Mouse (Mus musculus): Measurements from ENCODE around the gene Crhr1. TPM values are rescaled to one million over a fixed set of nuclear protein-coding genes. Genes with fewer than 3 reads are reported as not detected.

Crhr1 gene
- polyA plus RNA-seq, 1 experiment from 2014 or later, result 2.3 TPM

GRCm38 (mm10) chr11:104144930-104145329 is 12.3 kb downstream of the Crhr1 start:
- Histone ChIP-seq H3K9me3 (no peaks in the 10 kb centered on the region), H3K9ac (replicated peaks) (no peak overlapping the region), H3K27me3 (peaks cover 7% of the 10 kb centered on the region; the same call in 1 of the 2 replicates), H3K4me2 (replicated peaks) (no peak overlapping the region), H3K4me1 (replicated peaks) (no peaks in the 10 kb centered on the region), H3K36me3 (no peaks in the 10 kb centered on the region), H3K27ac (no peak overlapping the region), H3K4me3 (replicated peaks) (no peak overlapping the region)
- WGBS, result 95% methylated on average over 1 of the region's 1 CpGs
- ATAC-seq, result no peak

GRCm38 (mm10) chr11:104148787-104149186 is 16.1 kb downstream of the Crhr1 start:
- WGBS, result 69% methylated on average over 7 of the region's 7 CpGs
- no peak for ATAC-seq

GRCm38 (mm10) chr11:104150911-104151310 is 18.3 kb downstream of the Crhr1 start:
- Histone ChIP-seq H3K9me3 (no peaks in the 10 kb centered on the region), H3K4me1 (replicated peaks) (0 out of 2 replicates have a peak, but pooled peaks cover 2% of the 10 kb centered on the region), H3K27ac (no peak overlapping the region), H3K36me3 (no peaks in the 10 kb centered on the region), H3K27me3 (no peaks in the 10 kb centered on the region), H3K4me3 (replicated peaks) (no peak overlapping the region), H3K4me2 (replicated peaks) (no peak overlapping the region), H3K9ac (replicated peaks) (no peak overlapping the region)
- ATAC-seq, result no peak
- 57% methylated on average over 5 of the region's 5 CpGs for WGBS

More at GRCm38 (mm10) chr11:104148787-104149186, 16.1 kb downstream of the Crhr1 start:
- Histone ChIP-seq H3K36me3 (no peaks in the 10 kb centered on the region), H3K4me3 (replicated peaks) (no peak overlapping the region), H3K4me1 (replicated peaks) (0 out of 2 replicates have a peak, but pooled peaks cover 2% of the 10 kb centered on the region), H3K27ac (no peak overlapping the region), H3K27me3 (no peaks in the 10 kb centered on the region), H3K4me2 (replicated peaks) (no peak overlapping the region), H3K9me3 (no peaks in the 10 kb centered on the region), H3K9ac (replicated peaks) (no peak overlapping the region)

- peaks cover 24% of the 10 kb centered on the region for H3K4me1 ChIP-seq (replicated peaks)
- no peak overlapping the region for H3K27ac ChIP-seq
- 50% methylated on average over 4 of the region's 4 CpGs for WGBS
- no peak overlapping the region for H3K4me3 ChIP-seq (replicated peaks)
- H3K36me3 ChIP-seq, result no peaks in the 10 kb centered on the region
- H3K4me2 ChIP-seq (replicated peaks), result no peak overlapping the region
- ATAC-seq, result no peak
- 0 out of 2 replicates have a peak, but pooled peaks cover 4% of the 10 kb centered on the region for H3K27me3 ChIP-seq
- H3K9me3 ChIP-seq, result no peaks in the 10 kb centered on the region
- no peak overlapping the region for H3K9ac ChIP-seq (replicated peaks)
Measured at GRCm38 (mm10) chr11:104154332-104154731, 21.7 kb downstream of the Crhr1 start.

- Histone ChIP-seq H3K4me1 (replicated peaks) (peaks cover 24% of the 10 kb centered on the region), H3K36me3 (no peaks in the 10 kb centered on the region), H3K27me3 (0 out of 2 replicates have a peak, but pooled peaks cover 4% of the 10 kb centered on the region), H3K27ac (no peak overlapping the region), H3K4me3 (replicated peaks) (no peak overlapping the region), H3K9me3 (no peaks in the 10 kb centered on the region), H3K9ac (replicated peaks) (no peak overlapping the region), H3K4me2 (replicated peaks) (no peak overlapping the region)
- ATAC-seq, result no peak
- WGBS, result 60% methylated on average over 9 of the region's 9 CpGs
Measured at GRCm38 (mm10) chr11:104154820-104155635, 22.4 kb downstream of the Crhr1 start.

DNA sequence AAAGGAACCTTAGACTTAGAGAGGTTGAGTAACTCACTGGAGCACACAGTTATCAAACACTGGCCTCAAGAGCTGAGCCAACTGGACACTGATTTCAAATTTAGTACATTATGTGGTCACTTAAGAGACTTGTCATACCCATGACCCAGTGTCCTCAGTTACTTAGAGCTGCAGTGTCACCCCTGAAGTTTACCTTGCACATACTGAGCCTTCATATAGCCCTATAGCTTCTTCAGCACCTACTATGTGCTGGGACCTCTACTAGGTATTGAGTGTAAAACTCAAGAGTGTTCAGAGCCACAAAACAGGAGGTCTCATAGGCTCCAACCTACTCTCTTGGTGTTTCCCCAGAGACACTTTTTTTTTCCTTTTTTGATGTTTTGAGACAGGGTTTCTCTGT is 23.2 kb downstream of the Crhr1 start:
- Histone ChIP-seq H3K27me3 (0 out of 2 replicates have a peak, but pooled peaks cover 4% of the 10 kb centered on the region), H3K4me3 (replicated peaks) (no peak overlapping the region), H3K27ac (no peak overlapping the region), H3K4me1 (replicated peaks) (peaks cover 24% of the 10 kb centered on the region), H3K9me3 (no peaks in the 10 kb centered on the region), H3K36me3 (no peaks in the 10 kb centered on the region), H3K4me2 (replicated peaks) (no peak overlapping the region), H3K9ac (replicated peaks) (no peak overlapping the region)
- ATAC-seq, result no peak

DNA sequence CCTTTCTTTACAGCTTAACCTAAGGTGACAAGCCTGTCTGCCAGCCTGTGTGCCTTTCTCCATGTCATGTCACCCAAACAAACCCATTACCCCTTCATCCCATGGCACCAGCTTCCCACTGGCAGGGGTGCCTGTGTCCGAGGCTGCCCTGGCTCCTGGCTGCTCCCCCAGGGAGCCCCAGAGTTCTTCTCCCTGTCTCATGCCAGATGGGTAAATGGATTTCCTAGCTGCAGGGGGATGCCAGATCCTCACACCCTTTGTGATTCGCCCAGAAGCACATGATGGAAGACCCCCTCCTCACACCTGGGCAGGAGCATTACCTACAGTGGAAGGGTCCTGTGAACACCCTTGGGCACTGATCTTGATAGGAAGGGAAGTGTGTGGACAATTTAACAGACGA is 23.7 kb downstream of the Crhr1 start:
- Histone ChIP-seq H3K36me3 (no peaks in the 10 kb centered on the region), H3K9ac (replicated peaks) (no peak overlapping the region), H3K4me1 (replicated peaks) (peaks cover 22% of the 10 kb centered on the region), H3K4me2 (replicated peaks) (no peak overlapping the region), H3K4me3 (replicated peaks) (no peak overlapping the region), H3K9me3 (no peaks in the 10 kb centered on the region), H3K27ac (no peak overlapping the region), H3K27me3 (0 out of 2 replicates have a peak, but pooled peaks cover 4% of the 10 kb centered on the region)
- no peak for ATAC-seq
- WGBS, result 71% methylated on average over 3 of the region's 3 CpGs

DNA sequence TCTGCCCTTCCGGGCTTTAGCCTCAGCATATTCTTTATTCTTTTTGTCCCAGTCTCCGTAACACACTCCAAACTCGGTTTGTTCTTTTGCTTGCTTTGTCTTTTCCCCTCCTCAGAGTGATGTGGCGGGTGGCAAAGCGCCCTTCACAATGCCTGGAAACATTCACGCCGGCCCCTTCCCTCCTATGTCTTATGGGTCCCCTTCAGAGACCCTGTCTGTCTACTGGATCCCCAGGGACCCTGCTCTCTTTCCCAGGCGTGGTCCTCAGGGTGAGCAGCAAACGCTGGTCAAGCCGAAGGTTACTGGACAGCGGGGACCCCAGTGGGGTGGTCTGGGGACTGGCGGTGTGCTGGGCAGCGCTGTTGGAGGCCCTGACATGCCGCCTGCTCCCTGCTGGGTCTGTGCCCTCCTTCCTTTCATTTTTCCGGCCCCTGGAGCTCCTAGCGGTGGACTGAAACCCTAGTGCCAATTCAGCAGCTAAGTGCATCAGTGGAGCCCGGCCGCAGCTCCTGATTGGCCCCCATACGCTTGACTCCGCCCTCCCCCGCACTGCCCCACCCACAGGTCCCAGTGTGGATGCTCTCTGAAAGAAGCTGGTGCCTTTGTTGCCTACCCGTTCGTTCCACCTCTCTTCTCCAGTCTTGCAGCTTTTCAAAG is 25.1 kb downstream of the Crhr1 start:
- H3K27ac ChIP-seq, result peak overlapping the region; percentile 92
- no peaks in the 10 kb centered on the region for H3K36me3 ChIP-seq
- H3K4me3 ChIP-seq (replicated peaks), result peak overlapping the region; percentile 44
- peak overlapping the region; percentile 68 for H3K9ac ChIP-seq (replicated peaks)
- peak; percentile 97 for ATAC-seq
- 1% methylated on average over 23 of the region's 23 CpGs for WGBS
- H3K27me3 ChIP-seq, result 0 out of 2 replicates have a peak, but pooled peaks cover 4% of the 10 kb centered on the region
- H3K9me3 ChIP-seq, result no peaks in the 10 kb centered on the region
- peaks cover 22% of the 10 kb centered on the region for H3K4me1 ChIP-seq (replicated peaks)
- peak overlapping the region; percentile 70 for H3K4me2 ChIP-seq (replicated peaks)

DNA sequence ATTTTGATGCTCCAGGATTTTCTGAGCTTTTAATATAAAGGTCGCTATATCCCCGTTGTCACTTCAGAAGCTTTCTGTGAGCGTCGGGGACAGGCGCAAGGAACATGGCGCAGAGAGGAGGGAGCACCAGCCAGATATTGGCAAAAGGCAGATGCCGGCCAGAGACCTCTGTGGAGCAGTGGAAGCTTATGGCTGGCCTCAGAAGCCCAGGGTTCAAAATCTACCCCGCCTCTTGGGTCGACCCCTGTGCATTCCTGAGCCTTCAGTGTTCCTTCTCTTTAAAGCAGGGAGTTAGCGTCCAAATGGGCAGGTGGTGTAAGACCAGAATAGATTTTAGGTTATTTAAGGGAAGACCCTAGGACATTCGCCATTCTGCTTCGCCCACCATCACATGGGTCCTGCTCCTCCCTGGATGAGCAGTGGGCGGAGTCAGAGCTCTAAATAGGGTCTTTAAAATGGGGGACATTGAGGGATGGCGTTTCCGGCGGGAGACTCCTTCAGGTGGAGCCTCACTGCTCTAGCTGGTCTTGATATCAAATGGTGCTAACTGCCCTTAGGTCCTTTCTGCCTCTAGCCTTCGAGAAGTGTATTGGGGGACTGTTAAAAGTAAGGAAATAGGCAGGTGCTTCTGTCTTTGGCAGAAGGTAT is 25.7 kb downstream of the Crhr1 start:
- 0 out of 2 replicates have a peak, but pooled peaks cover 4% of the 10 kb centered on the region for H3K27me3 ChIP-seq
- 5% methylated on average over 17 of the region's 17 CpGs for WGBS
- peaks cover 22% of the 10 kb centered on the region for H3K4me1 ChIP-seq (replicated peaks)
- peak overlapping the region; percentile 70 for H3K4me2 ChIP-seq (replicated peaks)
- H3K9ac ChIP-seq (replicated peaks), result peak overlapping the region; percentile 66; the same call in 1 of the 2 replicates
- H3K4me3 ChIP-seq (replicated peaks), result peak overlapping the region; percentile 44
- H3K9me3 ChIP-seq, result no peaks in the 10 kb centered on the region
- ATAC-seq, result peak; percentile 67
- no peaks in the 10 kb centered on the region for H3K36me3 ChIP-seq
- H3K27ac ChIP-seq, result peak overlapping the region; percentile 92

DNA sequence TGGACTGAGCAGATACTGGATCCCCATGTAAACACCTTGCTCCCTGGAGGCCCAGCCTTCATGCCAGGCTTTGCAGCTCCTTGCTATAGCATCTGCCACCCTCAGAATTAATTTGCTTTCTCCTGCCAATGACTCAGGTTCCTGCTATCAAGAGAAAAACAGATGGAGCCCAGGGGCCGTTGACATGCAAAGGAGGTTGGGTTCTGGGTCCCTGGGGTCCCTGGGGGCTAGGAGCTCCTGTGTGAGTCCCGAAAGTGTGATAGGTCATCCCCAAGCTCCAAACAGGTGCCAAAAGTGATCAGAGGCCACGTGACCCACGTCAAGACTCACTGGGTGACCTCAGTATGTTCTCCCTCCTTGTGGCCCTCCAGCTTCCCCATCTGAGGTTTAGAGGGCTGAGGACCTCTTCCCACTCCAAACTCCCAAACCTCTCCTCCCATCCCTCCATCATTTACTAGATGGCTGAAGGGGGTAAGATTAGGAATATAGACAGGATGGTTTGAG is 27.2 kb downstream of the Crhr1 start:
- H3K4me2 ChIP-seq (replicated peaks), result no peak overlapping the region
- H3K9me3 ChIP-seq, result no peaks in the 10 kb centered on the region
- 0 out of 2 replicates have a peak, but pooled peaks cover 4% of the 10 kb centered on the region for H3K27me3 ChIP-seq
- H3K4me1 ChIP-seq (replicated peaks), result peaks cover 22% of the 10 kb centered on the region
- H3K9ac ChIP-seq (replicated peaks), result no peak overlapping the region
- WGBS, result 92% methylated on average over 4 of the region's 4 CpGs
- no peaks in the 10 kb centered on the region for H3K36me3 ChIP-seq
- no peak overlapping the region for H3K4me3 ChIP-seq (replicated peaks)
- no peak for ATAC-seq
- no peak overlapping the region for H3K27ac ChIP-seq

DNA sequence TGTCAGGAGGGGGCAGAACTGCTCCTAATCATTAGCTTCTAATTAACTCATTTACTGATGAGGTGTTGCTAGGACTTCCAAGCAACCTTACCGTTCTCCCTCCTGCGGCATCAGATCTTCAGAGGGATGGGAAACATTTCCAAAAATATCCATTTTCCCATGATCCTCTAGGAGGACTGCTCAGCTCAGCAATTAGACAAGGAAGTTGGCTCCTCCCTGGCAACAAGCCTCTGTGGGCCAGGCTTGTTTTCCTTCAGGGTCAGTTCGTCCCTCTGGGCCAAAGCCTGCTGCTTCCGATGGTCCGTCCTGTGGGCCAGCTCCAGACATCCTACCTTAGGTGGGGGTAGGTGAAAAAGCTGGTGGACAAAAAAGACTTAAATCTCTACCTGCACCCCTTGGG is 28.5 kb downstream of the Crhr1 start:
- no peak for ATAC-seq

More for the DNA sequence above, 28.5 kb downstream of the Crhr1 start:
- WGBS, result 90% methylated on average over 5 of the region's 5 CpGs
- Histone ChIP-seq H3K9ac (replicated peaks) (no peak overlapping the region), H3K4me2 (replicated peaks) (no peak overlapping the region), H3K27me3 (0 out of 2 replicates have a peak, but pooled peaks cover 4% of the 10 kb centered on the region), H3K4me3 (replicated peaks) (no peak overlapping the region), H3K36me3 (no peaks in the 10 kb centered on the region), H3K9me3 (no peaks in the 10 kb centered on the region), H3K4me1 (replicated peaks) (peaks cover 22% of the 10 kb centered on the region), H3K27ac (no peak overlapping the region)
